Mouse (Mus musculus): ENCODE data around the gene Uhrf1bp1.

GRCm38 (mm10) chr17:27820568-27821406 is 35.5 kb upstream of the Uhrf1bp1 start, which contains the start of gene D17Wsu92e:
- no peak for TF ChIP-seq CTCF (IDR thresholded peaks at IDR 0.05; ENCODE audit: borderline replicate concordance, extremely low read depth, insufficient read depth, insufficient read length)
- peak; percentile 56; the same call in 1 of the 2 replicates for TF ChIP-seq POLR2A (IDR thresholded peaks at IDR 0.05; ENCODE audit: borderline replicate concordance, extremely low read depth, insufficient read depth, insufficient read length, poor library complexity, severe bottlenecking)

Measured in brain, embryonic 14.5 days (tissue).